Mouse (Mus musculus): Measurements from ENCODE around the gene Klhl40.

Gene Klhl40

GRCm38 (mm10) chr9:121776511-121776910 lies 896 bp upstream of the Klhl40 start:
- DNase-seq (ENCODE audit: extremely low spot score, low spot score), result no peak

- DNase-seq (ENCODE audit: extremely low spot score, low spot score), result peak; percentile 45
Measured at GRCm38 (mm10) chr9:121778066-121778624, 738 bp downstream of the Klhl40 start.

DNA sequence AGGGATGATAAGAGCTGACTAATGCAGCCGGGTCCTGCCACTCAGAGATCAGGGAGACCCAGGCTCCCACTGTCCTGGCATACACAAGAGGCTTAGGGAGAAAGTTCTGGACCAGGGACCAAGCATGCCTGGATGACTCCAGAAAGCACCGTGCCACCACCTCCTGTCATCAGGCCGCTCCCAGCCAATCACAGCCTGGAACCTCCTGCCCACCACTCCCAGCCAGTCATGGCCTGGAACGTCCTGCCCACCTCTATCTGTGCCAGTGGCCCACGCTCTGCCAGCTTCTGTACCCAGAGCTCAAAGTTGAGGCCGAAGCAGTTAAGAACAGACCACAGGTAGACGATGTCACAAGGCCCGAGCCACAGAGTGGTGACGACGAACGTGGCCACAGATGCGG lies 7.4 kb downstream of the Klhl40 start:
- no peak for DNase-seq (ENCODE audit: extremely low spot score, low spot score)

DNA sequence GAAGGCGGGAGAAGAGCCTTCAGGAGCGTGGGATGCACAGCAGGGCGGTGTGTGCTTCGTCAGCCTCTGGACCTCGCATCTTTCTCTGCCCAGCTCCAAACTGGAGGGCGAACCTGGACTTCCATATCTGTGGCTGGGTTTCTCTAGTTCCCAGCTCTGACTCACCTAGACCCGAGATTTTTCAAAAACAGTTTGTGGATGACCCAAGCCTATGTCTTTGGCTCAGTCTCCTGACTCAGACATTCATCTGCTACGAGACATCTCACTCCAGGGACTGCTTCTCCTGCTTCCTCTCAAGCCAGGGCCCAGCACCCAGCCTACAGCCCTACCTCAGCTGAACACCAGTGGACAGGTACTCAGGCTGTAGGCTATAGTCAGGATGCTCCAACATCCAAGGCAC lies 7.9 kb downstream of the Klhl40 start:
- DNase-seq (ENCODE audit: extremely low spot score, low spot score), result no peak

DNA sequence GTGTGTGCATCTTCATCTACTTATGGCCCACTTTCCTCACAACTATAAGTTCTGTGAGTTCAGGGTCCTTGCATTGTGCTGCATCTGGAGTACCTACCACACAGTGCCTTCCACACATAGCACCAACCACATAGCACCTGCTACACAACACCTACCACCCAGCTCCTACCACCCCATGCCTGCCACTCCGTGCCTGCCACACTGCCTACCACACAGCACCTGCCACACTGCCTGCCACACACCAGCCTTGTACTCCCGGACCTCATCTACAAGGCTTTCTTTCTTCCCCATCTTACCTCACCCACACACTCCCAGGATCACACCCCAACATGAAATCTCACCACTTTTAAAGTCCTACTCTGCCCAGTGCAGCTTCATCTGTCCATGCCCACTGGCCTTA lies 9.0 kb downstream of the Klhl40 start:
- no peak for DNase-seq (ENCODE audit: extremely low spot score, low spot score)

DNA sequence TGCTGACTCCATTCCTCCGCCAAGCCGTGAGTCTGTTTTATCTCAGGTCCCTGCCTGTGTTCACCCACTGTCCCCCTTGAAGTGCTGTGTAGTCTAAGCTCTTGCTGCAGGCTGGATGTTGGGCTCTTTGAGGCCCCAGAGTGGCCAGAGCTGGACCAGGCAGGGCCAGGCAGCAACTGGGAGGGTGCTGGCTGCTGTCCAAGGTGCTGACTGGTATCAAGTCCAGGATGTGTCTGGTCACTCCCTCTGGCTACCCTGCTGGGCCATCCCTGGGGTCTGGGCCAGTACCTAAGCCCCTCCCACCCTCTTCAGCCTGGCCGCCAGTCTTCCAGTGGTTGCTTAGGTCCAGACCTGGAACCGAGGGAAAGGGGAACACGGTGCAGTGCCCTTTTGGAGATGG lies 13.8 kb downstream of the Klhl40 start:
- DNase-seq (ENCODE audit: extremely low spot score, low spot score), result peak; percentile 77

GRCm38 (mm10) chr9:121791757-121792521 lies 14.5 kb downstream of the Klhl40 start, which contains the start of gene Hhatl:
TSS of gene Hhatl (minus strand) at chr9:121792507.
- DNase-seq (ENCODE audit: extremely low spot score, low spot score), result no peak

GRCm38 (mm10) chr9:121794972-121795539 lies 17.6 kb downstream of the Klhl40 start:
- DNase-seq (ENCODE audit: extremely low spot score, low spot score), result no peak

- DNase-seq (ENCODE audit: extremely low spot score, low spot score), result no peak
Measured at GRCm38 (mm10) chr9:121797722-121798121, 20.3 kb downstream of the Klhl40 start.

DNA sequence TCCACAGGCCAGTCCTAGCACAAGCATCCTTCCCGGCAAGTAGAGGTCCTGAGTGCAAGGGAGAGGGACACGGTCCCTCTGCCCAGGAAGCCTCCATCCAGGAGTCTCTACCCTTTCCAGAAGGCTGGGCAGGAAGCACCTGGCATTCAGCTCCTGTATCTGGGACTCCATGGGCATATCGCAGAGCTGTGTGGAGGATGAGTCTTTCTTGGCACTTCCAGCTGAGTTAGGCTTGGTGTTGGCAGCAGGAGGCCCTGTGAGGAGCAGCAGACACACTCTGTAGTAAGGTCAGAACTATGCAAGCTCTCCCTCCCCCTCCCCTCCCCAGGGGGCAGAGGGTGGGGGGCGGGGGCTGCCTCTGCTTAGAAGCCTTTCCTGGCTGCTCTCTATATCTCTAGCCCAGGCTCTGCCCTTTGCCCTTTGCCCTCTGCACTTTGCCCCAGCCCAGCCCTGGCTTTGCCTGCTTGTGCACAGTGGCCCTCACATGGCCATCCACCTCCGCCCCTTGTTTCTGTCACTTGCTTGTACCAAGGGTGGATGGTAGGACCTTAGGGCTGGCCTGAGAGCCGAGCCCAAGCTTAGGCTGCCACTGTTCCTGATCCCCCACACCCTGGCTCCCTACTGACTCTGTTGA lies 21.6 kb downstream of the Klhl40 start:
- DNase-seq (ENCODE audit: extremely low spot score, low spot score), result no peak

- DNase-seq (ENCODE audit: extremely low spot score, low spot score), result no peak
Measured at GRCm38 (mm10) chr9:121802747-121803146, 25.3 kb downstream of the Klhl40 start.

- DNase-seq (ENCODE audit: extremely low spot score, low spot score), result no peak
Measured at GRCm38 (mm10) chr9:121807546-121807945, 30.1 kb downstream of the Klhl40 start.

DNA sequence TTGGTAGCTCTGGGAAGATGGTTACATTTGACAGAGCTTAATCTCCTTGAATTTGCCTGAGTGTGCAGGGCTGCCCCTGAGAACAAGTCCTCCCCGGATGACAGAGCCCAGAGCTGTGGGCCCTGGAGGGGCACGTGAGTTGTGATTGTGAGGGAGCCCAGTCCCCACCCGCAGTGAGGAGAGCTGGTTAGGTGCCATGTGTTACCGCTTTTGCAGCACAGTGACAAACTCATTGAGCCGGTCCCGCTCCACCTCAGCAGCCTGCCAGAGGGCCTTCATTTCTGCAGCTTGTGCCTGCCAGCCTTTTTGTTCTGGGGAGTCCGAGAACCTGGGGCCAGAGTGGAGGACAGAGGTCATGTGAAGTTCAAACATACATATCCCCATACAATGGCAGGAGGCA lies 30.5 kb downstream of the Klhl40 start:
- DNase-seq (ENCODE audit: extremely low spot score, low spot score), result no peak

GRCm38 (mm10) chr9:121808511-121808910 lies 31.1 kb downstream of the Klhl40 start:
- no peak for DNase-seq (ENCODE audit: extremely low spot score, low spot score)

DNA sequence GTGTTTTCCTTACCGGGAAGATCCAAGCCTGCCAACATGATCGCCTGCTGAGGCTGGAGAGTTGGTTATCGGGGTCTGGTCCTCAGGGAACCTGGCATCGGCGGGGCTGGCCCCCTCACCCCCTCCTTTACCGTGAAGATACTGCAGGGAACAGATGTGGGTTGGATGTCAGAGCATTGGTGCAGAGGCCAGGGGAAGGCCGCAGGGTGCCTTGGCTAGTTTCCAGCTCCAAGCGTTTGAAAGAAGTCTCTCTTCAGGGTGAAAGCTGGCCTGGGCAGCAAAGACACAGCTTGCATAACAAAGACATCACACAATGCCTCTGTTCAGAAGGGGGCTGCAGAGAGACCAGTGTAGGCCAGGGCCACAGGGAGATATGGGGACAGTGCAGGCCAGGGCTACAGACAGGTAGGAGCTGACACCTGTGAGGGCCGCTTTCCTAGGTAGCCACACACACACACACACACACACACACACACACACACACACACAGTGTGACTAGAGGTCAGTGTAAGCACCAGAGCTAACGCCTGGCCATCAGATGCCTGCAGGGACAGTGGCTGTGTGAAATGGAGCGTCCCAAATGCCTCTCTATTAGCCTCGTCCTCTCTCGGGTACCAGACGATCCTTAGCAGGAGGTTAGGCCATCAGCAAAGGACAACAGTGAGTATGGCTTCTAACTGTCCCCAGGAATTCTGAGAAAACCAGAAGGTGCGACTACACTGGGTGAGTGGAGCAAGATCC lies 32.8 kb downstream of the Klhl40 start:
- DNase-seq (ENCODE audit: extremely low spot score, low spot score), result peak; percentile 37

DNA sequence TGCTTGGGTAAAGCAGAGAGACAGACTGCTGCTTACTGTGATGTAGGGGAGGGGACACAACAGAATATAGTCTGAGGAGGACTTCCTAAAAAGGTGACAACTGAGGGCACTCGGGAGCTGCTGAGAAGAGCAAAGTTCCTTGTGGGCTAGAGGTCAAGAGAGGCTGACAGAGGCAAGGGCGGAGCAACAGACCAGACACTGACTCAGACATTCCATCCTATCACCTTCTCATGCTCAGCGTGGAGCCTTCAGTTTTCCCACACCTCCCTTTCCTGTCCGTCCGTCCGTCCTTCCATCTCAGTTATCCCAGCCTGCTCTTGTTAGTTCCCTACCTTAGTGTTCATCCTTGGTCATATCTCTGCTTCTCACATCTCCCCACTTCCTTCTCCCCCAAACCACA lies 37.8 kb downstream of the Klhl40 start:
- DNase-seq (ENCODE audit: extremely low spot score, low spot score), result no peak

- DNase-seq (ENCODE audit: extremely low spot score, low spot score), result no peak
Measured at GRCm38 (mm10) chr9:121819073-121819770, 41.8 kb downstream of the Klhl40 start.

GRCm38 (mm10) chr9:121819771-121820471 lies 42.5 kb downstream of the Klhl40 start:
- DNase-seq (ENCODE audit: extremely low spot score, low spot score), result no peak

GRCm38 (mm10) chr9:121820765-121821164 lies 43.4 kb downstream of the Klhl40 start:
- no peak for DNase-seq (ENCODE audit: extremely low spot score, low spot score)

- no peak for DNase-seq (ENCODE audit: extremely low spot score, low spot score)
Measured at GRCm38 (mm10) chr9:121822585-121822991, 45.2 kb downstream of the Klhl40 start.
